Mouse (Mus musculus) layer of hippocampus, postnatal 25 days (tissue): ENCODE data around the gene Pkp1. TPM values are rescaled to one million over a fixed set of nuclear protein-coding genes. Genes with fewer than 3 reads are reported as not detected.

Experiments used
- DNase-seq, 2 experiments: peaks; one replicate each; pipeline ENCODE4 v3.0.0; 2022; ENCODE audit warnings: mixed read lengths in 2 of 2, low spot score in 1 of 2; ENCODE audit errors: extremely low spot score in 1 of 2
- total RNA-seq, 2 experiments: library from RNA; stranded (reverse); gene quantifications; 2 replicates each; pipeline ENCODE4 v1.2.3; 2021

Pkp1 gene
- total RNA-seq = not detected

GRCm38 (mm10) chr1:135918644-135919407 lies at the start of gene Pkp1:
Gene Pkp1, minus strand, starts transcription at chr1:135919207.
- DNase-seq = no peak

- DNase-seq = no peak
Observed at GRCm38 (mm10) chr1:135967739-135968138, 48.7 kb upstream of the Pkp1 start.

GRCm38 (mm10) chr1:135964561-135964960 lies 45.6 kb upstream of the Pkp1 start:
- DNase-seq = no peak

- DNase-seq = no peak
Observed at GRCm38 (mm10) chr1:135963177-135963576, 44.2 kb upstream of the Pkp1 start.

DNA sequence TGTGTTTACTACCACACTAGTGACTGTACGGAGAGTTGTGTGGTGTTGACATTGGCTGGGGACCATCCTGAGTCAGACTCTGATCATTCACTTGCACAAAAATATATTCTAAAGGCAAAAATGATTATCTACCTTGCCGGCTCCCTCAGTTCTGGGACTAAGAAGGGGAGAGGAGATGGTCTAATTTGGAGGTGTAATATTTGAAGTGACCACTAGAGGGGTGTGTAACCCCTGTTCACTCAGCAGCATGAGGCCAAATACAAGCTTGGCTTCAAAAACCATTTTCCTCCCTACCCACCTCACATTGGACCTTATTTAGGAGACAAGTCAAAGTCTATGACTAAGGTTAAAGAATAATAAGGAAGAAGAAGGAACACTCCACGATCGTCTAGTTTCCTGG lies 39.5 kb upstream of the Pkp1 start:
- DNase-seq = no peak

DNA sequence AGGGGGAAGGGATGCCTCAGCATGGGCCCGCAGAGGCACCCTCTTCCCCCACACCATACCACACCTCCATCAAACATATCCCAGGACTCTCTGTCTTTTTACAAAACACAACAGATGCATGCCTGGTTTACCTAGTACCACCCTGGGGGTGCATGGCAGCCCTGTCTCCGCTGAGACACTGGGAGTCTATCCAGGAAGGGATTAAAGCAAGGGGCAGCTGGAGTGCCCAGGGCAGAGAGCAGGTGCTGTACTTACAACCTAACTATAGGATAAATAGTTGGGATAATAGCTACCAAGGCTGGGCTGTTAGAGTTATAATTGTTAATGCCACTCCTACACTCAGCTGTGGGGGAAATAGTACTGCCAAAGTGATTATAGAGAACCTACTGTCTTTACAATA lies 29.9 kb upstream of the Pkp1 start:
- DNase-seq = no peak

DNA sequence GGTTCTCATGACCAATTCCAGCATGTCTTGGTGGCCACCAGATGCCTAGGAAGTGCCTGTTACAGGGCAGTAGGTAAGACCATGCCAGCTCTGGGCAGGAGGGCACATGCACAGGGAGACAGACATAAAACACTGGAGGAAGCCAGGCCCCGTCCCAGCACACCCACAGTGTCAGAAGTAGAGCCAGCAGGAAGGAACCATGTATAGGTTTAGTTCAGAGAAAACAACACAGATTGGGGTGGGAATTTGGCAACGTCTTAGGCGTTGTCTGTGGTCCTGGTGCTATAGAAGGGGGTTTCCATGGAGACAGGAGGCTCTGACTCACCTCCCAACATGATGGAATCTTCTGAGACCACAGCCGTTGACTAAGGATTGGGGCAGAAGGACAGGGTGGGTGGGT lies 27.2 kb upstream of the Pkp1 start:
- DNase-seq = no peak

GRCm38 (mm10) chr1:135945711-135946110 lies 26.7 kb upstream of the Pkp1 start:
- peak in 1 of 2 experiments; percentile 46 for DNase-seq

DNA sequence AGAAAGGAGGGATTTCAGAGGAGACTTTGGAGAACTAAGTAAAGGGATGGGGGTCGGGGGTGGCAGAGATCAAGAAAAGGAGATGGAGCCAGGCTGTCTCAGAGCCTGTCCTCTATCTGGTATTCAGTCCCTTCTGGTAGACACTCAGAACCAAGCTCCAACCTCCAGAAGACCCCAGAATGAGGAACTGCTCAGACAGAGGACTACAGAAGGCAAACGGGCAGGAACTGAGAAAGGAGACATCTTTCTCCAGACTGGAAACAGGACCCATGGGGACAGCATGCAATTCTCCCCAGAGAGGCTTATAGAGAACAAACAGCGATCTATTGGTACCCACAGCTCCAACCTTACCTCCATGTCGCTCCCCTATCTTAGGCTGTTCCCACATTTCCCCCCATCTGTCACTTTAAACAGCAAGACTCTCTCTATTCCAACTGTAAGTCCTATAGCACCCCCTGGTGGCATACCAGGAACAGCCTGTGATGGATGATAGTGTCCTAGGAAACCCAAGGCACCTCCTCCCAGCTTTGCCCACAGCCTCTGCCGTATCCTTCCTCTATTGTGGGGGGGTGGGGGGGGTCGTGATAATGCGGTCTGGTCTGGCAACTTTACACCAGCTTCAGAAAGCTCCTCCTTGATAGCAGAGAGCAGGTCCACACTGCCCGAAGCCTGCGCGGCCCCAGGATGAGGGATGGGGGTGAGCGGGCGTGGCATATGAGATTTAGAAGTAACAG lies 25.7 kb upstream of the Pkp1 start:
- peak; percentile 79 to 96 for DNase-seq

- no peak for DNase-seq
Observed at GRCm38 (mm10) chr1:135943713-135944112, 24.7 kb upstream of the Pkp1 start.

- no peak for DNase-seq
Observed at GRCm38 (mm10) chr1:135942116-135942515, 23.1 kb upstream of the Pkp1 start.

- DNase-seq = no peak
Observed at GRCm38 (mm10) chr1:135941259-135942006, 22.4 kb upstream of the Pkp1 start.

DNA sequence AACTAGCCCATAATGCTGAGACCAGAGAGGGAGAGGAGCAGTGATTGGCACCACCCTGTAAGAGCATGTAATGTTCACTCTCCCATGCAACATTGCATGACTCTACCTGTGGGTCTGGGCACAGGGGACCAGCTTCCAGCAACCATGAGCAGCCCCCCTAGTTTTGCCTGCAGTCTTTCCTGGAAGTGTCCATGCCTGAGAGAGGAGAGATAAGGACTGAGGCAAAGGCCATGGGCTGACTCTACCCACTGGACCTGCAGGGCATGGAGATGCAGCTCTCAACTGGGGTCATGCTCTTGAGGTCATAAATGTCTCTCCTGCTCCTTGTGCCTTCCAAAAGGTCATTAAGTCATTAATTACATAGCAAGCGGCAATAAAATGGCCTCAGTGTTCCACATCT lies 17.1 kb upstream of the Pkp1 start:
- no peak for DNase-seq

DNA sequence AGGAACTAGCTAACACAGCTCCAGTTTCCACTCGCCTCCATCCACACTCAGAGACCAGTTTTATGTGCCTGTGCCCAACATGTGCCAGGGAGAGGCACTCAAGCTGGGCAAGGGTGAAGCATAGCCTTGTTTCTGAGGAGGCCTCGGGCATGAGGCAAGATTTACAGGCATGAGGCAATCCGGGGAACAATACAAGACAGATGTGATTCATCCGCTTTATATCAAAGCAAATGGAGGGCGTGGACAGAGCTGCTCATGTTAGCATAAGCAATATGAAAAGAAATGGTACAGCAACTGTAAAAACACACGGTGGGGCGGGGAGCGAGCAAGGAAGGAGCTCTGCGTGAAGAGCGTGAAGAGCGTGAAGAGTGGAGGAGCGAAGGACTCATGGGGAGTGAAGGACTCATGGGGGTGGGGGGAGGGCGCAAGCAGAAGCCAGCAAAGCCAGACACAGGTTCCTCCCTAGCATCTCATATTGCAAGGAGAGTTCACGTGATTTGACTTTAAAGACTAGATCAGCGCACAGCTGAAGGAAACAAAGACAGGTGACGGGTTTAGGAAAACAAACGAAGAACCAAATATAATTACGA lies 14.8 kb upstream of the Pkp1 start:
- DNase-seq = no peak

GRCm38 (mm10) chr1:135929876-135930275 lies 10.9 kb upstream of the Pkp1 start:
- no peak for DNase-seq

DNA sequence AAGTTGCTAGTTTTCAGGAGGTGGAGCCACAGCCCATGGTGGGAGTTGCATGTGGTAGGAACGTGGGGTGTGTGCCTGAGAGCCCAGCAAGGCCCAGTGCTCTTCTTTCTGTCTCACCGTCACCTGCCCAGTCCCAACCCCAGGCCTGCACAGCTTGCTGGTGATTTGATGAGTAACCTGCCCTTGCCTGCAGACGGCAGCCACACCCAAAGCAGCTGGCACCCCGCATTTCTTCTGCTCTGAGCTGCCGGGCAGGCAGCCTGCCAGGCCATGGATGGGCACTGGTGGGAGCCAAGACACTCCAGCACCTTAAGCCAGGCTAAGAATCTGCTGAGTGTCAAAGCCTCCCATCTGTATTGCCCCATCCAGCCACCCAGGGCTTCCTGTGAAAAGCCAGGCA lies 6.8 kb upstream of the Pkp1 start:
- DNase-seq = no peak

DNA sequence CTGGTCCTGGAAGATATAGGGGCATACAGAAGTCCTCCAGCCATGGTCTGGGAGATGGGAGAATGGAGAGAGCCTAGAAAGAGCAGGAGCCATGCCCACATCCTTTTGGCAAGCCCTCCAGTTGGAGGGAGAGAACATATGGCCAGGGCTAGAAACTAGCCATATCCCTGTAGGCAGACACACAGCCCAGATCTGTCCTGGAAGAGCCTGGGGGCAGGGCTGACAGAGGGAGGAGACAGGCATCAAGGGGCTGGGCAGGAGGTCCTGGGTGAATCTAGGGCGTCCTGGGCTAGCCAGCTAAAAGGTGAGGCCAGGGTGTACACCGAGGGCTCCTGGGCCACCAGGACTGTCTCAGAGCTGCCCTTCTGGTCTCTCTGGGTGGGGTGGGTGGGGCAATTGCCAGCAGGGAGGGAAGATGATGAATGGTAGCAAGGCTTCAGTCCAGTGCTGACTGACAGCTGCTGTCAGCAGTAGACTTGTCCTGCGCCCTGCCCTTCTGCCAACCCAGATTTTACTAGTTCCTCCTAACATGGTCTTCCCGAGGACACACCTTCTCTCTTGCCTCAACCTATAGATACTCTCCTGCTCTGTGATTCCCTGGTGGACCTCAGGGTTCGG lies 5.5 kb upstream of the Pkp1 start:
- no peak for DNase-seq

DNA sequence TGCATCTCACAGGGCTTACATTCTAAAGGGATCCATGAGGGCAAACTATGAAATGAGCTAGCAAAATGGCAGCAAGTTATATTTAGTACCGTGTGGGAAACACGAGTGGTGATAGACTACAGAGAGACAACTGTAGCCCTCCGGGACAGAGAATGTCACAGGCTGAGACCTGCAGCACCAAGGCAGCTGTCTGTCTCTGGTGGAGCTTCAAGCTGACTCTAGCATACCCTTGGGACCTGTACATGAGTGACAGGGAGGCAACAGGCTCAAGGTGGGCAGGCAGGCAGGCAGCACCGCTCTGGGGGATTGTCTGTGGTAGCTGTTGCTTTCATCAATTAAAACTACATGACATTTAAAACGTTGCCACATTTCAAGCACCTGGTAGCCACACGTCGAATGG lies 4.2 kb upstream of the Pkp1 start:
- no peak for DNase-seq

DNA sequence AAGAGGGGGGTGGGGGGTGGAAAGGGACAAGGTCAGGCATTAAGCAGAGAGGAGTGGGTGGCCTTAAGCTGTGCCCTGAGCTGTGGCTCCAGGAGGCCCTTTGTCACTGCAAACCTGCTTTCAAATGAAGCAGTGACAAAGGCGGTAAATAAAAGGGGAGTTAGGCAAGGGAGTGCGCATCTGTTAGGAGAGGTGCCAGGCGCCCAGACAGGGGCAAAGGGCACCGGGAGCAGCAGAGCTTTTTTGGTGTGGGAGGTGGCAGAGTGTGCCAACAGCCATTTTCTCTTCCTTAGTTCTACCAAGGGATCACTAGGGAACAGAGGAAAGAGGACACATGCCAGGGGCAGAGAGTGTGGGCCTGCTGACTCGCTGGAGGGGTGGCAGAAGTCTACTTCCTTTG lies 1.8 kb downstream of the Pkp1 start:
- no peak for DNase-seq

- no peak for DNase-seq
Observed at GRCm38 (mm10) chr1:135916486-135917058, 2.4 kb downstream of the Pkp1 start.
